Mouse (Mus musculus) liver, adult 2 months (tissue): ENCODE measurements at regions not wholly inside any gene's neighbourhood (a gene's known extent, or its start where the extent isn't known, plus 50 kb on each side); places are given as distances from the start of the nearest gene placed in this dataset.

ENCODE experiments used
- CTCF ChIP-seq: fragments of 200-500 bp; IDR thresholded peaks from 2 replicates; pipeline ENCODE4 v1.5.1; 2011; ENCODE audit warnings: low read depth, low read length, control low read depth
- POLR2A ChIP-seq: fragments of 200-500 bp; IDR thresholded peaks from 2 replicates; pipeline ENCODE4 v1.6.1; 2011; ENCODE audit warnings: low read length, control low read depth; ENCODE audit not compliant: insufficient read depth; ENCODE audit errors: extremely low read depth

DNA sequence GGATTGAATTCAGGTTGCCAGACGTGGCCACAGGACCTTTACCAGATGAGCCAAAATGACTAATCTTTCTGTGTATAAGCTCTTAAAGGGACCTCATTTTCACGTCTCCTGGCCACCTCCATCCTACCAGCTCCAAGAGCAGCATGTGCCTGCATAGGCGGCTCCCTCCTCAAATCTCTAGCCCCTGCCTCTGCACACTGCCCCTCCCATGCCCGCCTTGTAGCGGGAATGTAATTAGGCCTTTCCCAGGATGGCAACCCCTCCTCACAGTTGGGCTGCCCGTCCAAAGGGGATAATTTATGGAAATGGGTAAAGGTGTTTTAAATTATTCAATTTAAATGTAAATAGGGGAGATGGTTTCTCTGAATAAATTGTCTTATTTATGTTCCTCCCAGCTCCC is 99.7 kb upstream of the Thy1 start:
- TF ChIP-seq CTCF (no peak), POLR2A (no peak)
